Mouse (Mus musculus) monocyte, adult 2 months (primary cell): ENCODE measurements around the gene Gm8947.
"Not testable (repeated sequence)": the region's sequence is repeated elsewhere in the genome, so short reads cannot be mapped to it uniquely, and the experiment has no call there.

Source experiments
- DNase-seq, 2 experiments: peaks; one replicate each; pipeline ENCODE4 v3.0.0; 2022; ENCODE audit warnings: low spot score in 2 of 2, low read depth in 1 of 2

Gene Gm8947

GRCm38 (mm10) chr1:151178505-151179083, 13.6 kb upstream of the Gm8947 start:
- no peak for DNase-seq

GRCm38 (mm10) chr1:151180167-151180566, 12.0 kb upstream of the Gm8947 start:
- no peak for DNase-seq

GRCm38 (mm10) chr1:151182266-151182665, 9.9 kb upstream of the Gm8947 start, which contains the start of gene Gm47985:
Gm47985 (plus strand) TSS chr1:151182537.
- DNase-seq, result not testable (repeated sequence)

- DNase-seq, result not testable (repeated sequence)
Observed at GRCm38 (mm10) chr1:151186186-151186585, 6.0 kb upstream of the Gm8947 start.

- not testable (repeated sequence) for DNase-seq
Observed at GRCm38 (mm10) chr1:151186879-151187424, 5.2 kb upstream of the Gm8947 start.

GRCm38 (mm10) chr1:151188469-151188868, 3.7 kb upstream of the Gm8947 start:
- DNase-seq, result no peak

GRCm38 (mm10) chr1:151192739-151193138, 563 bp downstream of the Gm8947 start:
- DNase-seq, result not testable (repeated sequence)

- DNase-seq, result not testable (repeated sequence)
Observed at GRCm38 (mm10) chr1:151195986-151196385, 3.8 kb downstream of the Gm8947 start.

- DNase-seq, result not testable (repeated sequence)
Observed at GRCm38 (mm10) chr1:151196690-151197089, 4.5 kb downstream of the Gm8947 start.

- DNase-seq, result not testable (repeated sequence)
Observed at GRCm38 (mm10) chr1:151198120-151198519, 5.9 kb downstream of the Gm8947 start, which contains the start of gene Gm47995. Gm47995 (plus strand) TSS chr1:151198448.

GRCm38 (mm10) chr1:151200620-151201019, 8.4 kb downstream of the Gm8947 start:
- DNase-seq, result not testable (repeated sequence)

GRCm38 (mm10) chr1:151202771-151203170, 10.6 kb downstream of the Gm8947 start:
- not testable (repeated sequence) for DNase-seq

GRCm38 (mm10) chr1:151203818-151204217, 11.6 kb downstream of the Gm8947 start, which contains the start of gene 3110040M04Rik:
3110040M04Rik (plus strand) TSS chr1:151204121.
- DNase-seq, result not testable (repeated sequence)

GRCm38 (mm10) chr1:151208493-151208892, 16.3 kb downstream of the Gm8947 start:
- not testable (repeated sequence) for DNase-seq

- not testable (repeated sequence) for DNase-seq
Observed at GRCm38 (mm10) chr1:151208944-151209343, 16.8 kb downstream of the Gm8947 start.

GRCm38 (mm10) chr1:151209824-151210355, 17.7 kb downstream of the Gm8947 start, which contains the start of gene Gm47996:
Gm47996 (plus strand) TSS chr1:151210131.
- not testable (repeated sequence) for DNase-seq

GRCm38 (mm10) chr1:151211666-151212065, 19.5 kb downstream of the Gm8947 start:
- not testable (repeated sequence) for DNase-seq

GRCm38 (mm10) chr1:151214862-151215261, 22.7 kb downstream of the Gm8947 start:
- no peak for DNase-seq

- DNase-seq, result no peak
Observed at GRCm38 (mm10) chr1:151215985-151216384, 23.8 kb downstream of the Gm8947 start.

- no peak for DNase-seq
Observed at GRCm38 (mm10) chr1:151216417-151216816, 24.2 kb downstream of the Gm8947 start.

- no peak for DNase-seq
Observed at GRCm38 (mm10) chr1:151219045-151219444, 26.9 kb downstream of the Gm8947 start.

- no peak for DNase-seq
Observed at GRCm38 (mm10) chr1:151220098-151220497, 27.9 kb downstream of the Gm8947 start.
